Mouse (Mus musculus) retina, embryonic 14.5 days (tissue): ENCODE results near the gene Acap3.
A peak's percentile ranks its signal among the peaks of the same experiment; 100 is the strongest.

Experiments
- DNase-seq: peaks from one replicate; pipeline ENCODE4 v3.0.0-alpha.2; 2015; ENCODE audit warnings: low spot score

Acap3 gene

DNA sequence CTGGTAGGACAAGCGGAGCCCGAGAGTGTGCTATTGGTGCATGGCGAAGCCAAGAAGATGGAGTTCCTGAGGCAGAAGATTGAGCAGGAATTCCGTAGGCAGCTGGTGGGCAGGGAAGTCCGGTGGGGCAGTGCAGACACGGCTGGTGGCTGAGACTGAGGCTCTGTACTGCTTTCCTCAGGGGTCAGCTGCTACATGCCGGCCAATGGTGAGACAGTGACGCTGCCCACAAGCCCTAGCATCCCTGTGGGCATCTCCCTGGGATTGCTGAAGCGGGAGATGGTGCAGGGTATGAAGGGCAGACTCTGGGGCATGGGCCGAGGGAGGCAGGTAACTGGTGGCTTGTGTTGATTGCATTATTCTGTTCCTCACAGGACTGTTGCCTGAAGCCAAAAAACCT lies 3.9 kb upstream of the Acap3 start:
- DNase-seq, result no peak

GRCm38 (mm10) chr4:155888181-155888580 lies 3.4 kb upstream of the Acap3 start:
- DNase-seq, result no peak

DNA sequence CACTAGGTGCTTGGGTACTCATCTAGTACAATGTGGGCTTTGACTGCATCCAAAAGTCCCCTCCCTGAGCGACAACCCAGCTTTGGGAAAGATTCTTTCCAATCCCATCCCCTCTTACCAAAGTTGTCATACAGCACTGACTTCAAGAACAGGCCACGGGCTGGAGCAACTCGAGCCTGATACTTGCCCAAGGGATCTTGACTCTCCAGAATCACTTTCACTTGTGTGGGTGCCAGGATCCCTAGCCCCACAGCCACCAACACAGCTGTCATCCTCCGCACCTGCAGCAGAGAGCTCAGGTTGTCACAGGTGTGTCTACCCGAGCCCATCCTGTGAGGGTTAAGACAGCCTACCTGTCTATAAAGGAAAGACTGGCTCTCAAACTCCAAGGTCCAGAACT lies 2.3 kb upstream of the Acap3 start:
- DNase-seq, result no peak

DNA sequence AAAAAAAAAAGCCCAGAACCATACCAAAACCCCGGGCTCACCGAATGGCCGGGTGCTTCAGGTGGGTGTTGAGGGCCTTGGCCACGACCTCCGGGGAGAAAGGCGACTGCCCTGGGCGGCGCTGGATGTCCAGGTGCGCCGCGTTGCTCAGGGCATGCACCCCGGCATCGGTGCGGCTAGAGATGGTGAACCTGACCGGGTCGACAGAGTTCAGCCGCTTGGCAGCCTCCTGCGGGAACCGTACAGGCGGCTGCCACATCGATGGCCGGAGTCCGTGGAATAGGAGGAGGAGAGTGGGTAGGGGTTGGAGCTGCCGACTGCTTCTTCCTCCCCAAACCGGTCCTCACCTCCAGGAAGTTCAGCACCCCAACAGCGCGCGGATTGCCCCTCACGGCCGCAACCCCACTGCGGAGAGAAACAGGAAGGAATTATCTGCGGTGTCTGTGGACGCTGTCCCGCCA lies 581 bp upstream of the Acap3 start:
- DNase-seq, result peak; percentile 10

- DNase-seq, result peak; percentile 86
Observed at GRCm38 (mm10) chr4:155892017-155892416, 395 bp downstream of the Acap3 start.

- peak; percentile 55 for DNase-seq
Observed at GRCm38 (mm10) chr4:155892438-155893211, 1.0 kb downstream of the Acap3 start.

DNA sequence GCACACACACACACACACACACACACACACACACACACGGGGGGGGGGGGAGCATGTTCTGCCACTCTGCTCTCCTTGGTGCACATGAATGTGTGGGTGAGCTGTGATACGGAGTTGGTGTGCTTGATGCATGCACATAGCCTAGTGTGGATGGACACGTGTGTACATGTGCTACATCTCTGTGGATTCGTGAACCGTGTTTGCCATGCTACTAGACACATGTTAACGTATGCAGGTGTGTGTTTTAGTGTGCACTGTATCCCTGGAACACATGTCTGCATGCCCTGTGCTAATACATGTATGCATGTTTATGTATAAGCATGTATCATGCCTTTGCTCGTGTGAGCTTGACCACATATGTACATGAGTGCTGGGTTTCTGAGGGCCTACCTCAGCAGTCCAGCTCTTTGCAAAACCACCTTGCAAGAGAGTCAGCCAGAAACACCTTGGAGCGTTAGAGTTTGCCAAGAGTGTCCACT lies 1.6 kb downstream of the Acap3 start:
- no peak for DNase-seq

- DNase-seq, result no peak
Observed at GRCm38 (mm10) chr4:155894311-155894881, 2.8 kb downstream of the Acap3 start.

GRCm38 (mm10) chr4:155895216-155895615 lies 3.6 kb downstream of the Acap3 start:
- peak; percentile 68 for DNase-seq

DNA sequence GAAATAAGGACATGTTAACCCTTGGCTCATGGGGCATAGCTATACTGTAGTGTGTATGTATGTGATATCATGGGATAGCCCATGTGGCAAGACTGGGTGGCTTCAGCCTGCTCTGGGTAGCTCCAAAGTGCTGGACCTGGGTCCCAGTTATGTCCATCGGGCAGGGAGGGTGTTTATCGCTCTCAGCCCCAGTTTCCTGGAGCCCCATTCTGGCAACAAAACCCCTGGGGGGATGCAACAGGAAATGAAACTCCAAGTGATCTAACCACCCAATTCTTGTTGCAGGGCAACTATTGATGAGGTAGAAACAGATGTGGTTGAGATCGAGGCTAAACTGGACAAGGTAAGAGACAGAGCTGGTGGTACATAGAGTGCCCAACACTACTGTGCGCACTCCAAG lies 4.2 kb downstream of the Acap3 start:
- DNase-seq, result no peak

DNA sequence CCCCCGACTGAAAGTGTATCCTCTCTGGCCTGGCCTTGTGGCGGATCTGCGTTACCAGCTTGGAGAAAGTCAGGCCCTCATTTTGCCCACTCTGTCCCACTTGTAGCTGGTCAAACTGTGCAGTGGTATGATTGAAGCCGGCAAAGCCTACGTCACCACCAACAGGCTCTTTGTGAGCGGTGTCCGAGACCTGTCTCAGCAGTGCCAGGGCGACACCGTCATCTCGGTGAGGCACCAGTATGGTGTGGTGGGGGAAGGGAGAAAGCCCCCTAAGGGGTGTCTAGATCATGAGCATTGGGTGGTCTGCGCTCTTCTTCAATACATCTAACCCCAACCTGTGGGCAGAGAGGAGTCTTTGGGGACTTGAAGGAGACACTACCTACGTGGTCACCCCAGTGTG lies 4.8 kb downstream of the Acap3 start:
- no peak for DNase-seq

- DNase-seq, result no peak
Observed at GRCm38 (mm10) chr4:155898318-155898717, 6.7 kb downstream of the Acap3 start.

DNA sequence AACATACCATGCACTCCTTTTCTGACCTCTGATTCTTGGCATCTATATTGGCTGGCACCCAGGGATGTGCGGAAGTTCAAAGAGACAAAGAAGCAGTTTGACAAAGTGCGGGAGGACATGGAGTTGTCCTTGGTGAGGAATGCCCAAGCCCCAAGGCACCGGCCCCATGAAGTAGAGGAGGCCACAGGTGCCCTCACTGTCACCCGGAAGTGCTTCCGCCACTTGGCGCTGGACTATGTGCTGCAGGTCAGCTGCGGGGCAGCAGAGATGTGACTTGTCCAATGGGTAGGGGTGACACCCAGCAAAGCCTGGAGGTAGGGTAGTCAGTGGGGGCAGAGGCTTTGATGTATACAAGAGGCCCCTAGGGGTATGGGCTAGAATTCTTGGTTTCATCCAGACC lies 7.7 kb downstream of the Acap3 start:
- no peak for DNase-seq

- DNase-seq, result no peak
Observed at GRCm38 (mm10) chr4:155901205-155901604, 9.6 kb downstream of the Acap3 start.

DNA sequence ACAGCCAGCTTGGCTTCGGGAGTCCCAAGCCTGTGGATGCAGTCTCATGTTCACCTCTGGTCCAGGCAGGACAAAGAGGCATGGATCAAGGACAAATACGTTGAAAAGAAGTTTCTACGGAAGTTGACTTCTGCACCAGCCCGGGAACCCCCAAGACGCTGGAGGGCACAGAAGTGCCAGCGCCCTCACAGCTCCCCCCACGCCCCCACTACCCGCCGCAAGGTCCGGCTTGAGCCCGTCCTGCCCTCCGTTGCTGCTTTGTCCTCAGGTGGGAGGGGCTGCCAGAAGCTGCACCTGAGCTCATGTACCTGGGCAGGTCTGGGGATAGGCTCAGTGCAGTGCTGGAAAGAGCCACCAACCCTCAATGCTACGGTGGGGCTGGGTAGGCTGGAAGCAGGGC lies 11.6 kb downstream of the Acap3 start:
- DNase-seq, result no peak

DNA sequence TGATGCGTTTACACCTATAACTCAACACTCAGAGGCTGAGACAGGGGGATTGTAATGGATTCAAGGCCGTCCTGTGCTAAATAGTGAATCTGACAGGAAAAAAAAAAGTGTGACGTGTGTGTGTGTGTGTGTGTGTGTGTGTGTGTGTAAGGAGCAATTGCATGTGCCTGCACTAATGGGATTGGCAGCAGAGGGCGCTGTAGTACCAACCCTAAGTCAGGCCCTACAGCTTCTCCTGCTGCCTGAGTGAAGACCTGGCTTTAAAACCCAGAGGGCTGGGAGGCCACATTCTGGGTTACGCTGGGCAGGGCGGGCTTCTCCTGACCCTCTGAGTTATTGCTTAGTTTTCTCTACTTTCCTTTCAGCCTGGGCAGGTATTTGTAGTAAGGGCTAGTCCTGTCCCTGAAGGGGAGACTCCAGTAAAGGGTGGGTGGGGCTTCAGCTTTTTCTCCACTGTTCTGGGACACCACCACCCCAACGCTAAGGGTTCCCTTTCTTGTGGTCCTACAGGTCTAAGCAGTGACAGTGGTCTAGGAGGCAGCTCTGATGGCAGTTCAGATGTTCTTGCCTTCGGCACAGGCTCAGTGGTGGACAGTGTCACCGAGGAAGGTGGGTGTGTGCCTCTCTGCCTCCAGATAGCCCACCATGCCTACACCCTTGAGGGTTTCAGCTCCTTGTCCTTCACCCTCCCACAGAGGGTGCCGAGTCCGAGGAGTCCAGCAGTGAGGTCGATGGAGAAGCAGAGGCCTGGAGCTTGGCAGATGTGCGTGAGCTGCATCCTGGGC lies 12.9 kb downstream of the Acap3 start:
- DNase-seq, result peak; percentile 28

GRCm38 (mm10) chr4:155905634-155906033 lies 14.0 kb downstream of the Acap3 start:
- no peak for DNase-seq

DNA sequence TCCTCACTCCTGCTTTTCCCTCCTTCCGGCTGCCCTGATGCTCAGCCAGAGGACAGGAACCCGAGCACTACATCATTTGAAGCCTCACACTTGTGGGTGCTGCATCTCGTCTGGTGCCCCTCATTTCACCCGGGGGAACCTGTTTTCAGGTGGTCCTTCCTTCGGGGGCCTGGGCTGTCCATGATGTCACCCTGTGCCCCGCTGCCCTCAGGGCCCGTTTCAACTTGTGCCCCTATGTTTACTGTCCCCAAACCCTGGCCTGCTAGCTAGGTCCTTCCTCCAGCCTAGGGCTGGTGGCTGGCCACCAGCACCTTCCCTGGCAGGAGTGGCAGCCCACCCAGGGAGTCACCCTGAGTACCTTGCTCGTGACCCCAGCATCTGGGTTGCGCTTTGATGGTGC lies 14.5 kb downstream of the Acap3 start:
- DNase-seq, result no peak

DNA sequence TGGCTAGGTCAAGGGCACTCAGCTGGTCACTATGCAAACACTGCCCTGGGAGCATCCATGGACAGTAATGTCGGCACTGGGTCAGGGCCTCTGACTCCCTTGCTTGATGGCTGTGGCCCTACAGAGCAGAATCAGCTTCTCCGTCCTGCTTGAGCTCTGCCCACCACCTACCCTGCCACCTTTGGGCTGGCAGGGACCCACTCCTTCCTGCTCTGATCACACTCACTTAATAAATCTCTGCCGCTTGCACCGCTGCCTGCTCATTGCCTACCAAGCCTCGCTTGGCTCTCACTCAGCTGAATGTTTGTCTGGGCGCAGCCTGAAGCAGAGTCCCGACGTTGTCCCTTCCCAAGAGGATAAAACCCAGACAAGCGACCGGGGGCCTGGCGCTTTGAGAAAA lies 15.4 kb downstream of the Acap3 start:
- no peak for DNase-seq

GRCm38 (mm10) chr4:155908281-155908680 lies 16.7 kb downstream of the Acap3 start:
- DNase-seq, result peak; percentile 32

- no peak for DNase-seq
Observed at GRCm38 (mm10) chr4:155908751-155909150, 17.1 kb downstream of the Acap3 start.

DNA sequence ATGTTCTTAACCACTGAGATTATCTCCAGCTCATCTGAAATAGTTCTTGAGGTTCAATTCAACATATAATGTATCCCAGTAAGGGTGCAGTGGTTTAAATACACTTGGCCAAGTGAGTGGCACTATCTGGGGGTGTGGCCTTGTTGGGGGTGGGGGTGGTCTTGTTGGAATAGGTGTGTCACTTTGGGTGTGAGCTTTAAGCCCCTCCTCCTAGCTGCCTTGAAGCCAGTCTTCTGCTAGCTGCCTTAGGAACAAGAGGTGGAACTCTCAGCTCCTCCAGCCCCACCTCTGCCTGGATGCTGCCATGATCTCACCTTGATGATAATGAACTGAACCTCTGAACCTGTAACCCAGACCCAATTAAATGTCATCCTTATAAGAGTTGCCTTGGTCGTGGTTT lies 40.4 kb downstream of the Acap3 start:
- DNase-seq, result no peak

DNA sequence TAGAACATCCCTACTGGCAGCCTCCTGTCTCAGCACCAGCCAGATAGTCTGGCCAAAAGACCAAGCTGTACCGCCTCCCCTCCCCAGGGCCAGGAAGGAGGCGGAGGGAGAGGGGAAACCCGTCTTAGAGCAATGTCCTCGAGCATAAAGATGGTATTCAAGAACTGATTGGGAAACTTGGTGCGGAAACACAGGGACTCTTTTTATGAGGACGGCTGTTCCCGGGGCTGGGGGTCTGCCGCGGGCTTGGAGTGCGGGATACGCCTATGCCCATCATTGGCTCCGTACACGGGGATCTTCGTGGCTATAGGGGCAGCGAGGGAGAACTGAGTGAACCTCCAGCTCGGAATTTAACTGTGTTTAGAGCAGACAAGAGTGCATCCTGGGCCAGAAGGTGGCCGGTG lies 51.4 kb downstream of the Acap3 start:
- DNase-seq, result no peak
